Mouse (Mus musculus) urinary bladder, postnatal 36 days (tissue): ENCODE measurements around the gene D130052B06Rik.

ENCODE experiments used
- DNase-seq, 2 experiments: peaks; one replicate each; pipeline ENCODE4 v3.0.0; 2022; ENCODE audit warnings: low spot score in 2 of 2, mixed read lengths in 1 of 2

The D130052B06Rik gene

GRCm38 (mm10) chr11:33663599-33663998 lies 64.5 kb downstream of the D130052B06Rik start:
- DNase-seq = no peak

GRCm38 (mm10) chr11:33668376-33668775 lies 69.3 kb downstream of the D130052B06Rik start:
- DNase-seq = no peak

- DNase-seq = no peak
Observed at GRCm38 (mm10) chr11:33670105-33670965, 71.2 kb downstream of the D130052B06Rik start.
